Mouse (Mus musculus): Measurements from ENCODE around the gene Asb4. TPM values are rescaled to one million over a fixed set of nuclear protein-coding genes. Genes with fewer than 3 reads are reported as not detected.

Gene Asb4
- polyA plus RNA-seq, 1 experiment, result 1.1 TPM

DNA sequence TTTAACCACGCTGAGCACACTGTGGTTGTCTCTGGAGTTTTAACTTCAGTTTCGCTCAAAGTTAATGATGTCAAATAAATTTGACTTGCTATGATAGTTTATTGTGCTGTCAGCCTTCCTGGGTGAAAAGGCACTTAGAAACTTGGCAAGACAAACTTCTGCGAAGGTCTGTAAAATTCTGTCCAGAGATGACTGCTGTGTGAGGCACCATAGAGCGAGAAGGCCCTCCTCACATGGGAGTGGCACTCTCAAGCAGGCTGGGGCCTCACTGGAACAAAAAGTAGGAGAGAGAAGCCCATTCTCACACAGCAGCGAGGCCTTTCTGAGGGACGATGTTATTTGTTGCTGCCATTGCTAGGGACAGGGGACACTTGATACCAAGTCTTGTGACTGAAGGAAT is 58.0 kb downstream of the Asb4 start:
- Histone ChIP-seq H3K27ac (ENCODE audit: insufficient read depth, low read depth, low read length) (no peak overlapping the region), H3K4me3 (ENCODE audit: insufficient read depth, low read length) (no peak overlapping the region), H3K4me1 (ENCODE audit: control insufficient read depth, insufficient read depth, low read length) (peaks cover 6% of the 10 kb centered on the region; the same call in 1 of the 2 replicates)
- no peak for TF ChIP-seq CTCF (IDR thresholded peaks at IDR 0.05; ENCODE audit: low read depth, low read length)

DNA sequence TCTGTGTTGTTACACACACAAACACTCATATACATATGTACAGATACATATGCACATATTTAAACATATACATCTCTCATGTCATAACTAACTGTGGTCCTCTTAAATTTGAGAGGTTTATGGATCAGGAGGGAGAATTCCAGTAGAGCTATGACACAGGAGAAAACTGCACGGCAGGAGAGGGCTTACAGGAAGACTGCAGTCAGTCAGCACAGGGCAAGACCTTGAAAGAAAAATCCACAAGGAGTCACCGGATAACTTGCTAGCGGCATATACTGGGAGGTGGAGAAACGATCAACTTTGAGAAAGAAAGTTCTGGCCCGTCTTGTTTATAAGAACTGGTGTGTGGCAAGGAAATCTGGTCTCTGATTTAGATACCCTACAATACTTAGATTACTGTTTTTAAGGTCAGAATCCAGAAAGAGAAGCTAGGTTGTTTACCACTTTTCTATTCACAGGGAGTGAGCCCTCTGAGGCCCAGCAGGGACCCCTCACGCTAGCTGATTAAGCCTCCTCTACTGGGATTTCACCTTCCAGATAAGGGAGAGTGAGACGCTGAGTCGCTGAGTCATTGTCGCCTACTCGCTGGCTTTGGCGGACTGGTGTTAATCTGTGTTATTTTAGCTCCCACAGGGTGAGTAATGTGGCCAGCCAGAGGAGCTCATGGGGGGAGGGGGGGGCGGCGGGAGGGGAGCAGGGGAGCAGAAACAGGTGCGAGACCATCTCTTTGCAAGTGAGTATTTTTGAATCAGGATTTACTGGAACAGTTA is 59.3 kb downstream of the Asb4 start:
- Histone ChIP-seq H3K27ac (ENCODE audit: insufficient read depth, low read depth, low read length) (no peak overlapping the region), H3K4me3 (ENCODE audit: insufficient read depth, low read length) (no peak overlapping the region), H3K4me1 (ENCODE audit: control insufficient read depth, insufficient read depth, low read length) (peaks cover 6% of the 10 kb centered on the region; the same call in 1 of the 2 replicates)
- TF ChIP-seq POLR2A (IDR thresholded peaks at IDR 0.05; ENCODE audit: borderline replicate concordance, low read depth, low read length), result no peak
- TF ChIP-seq CTCF (IDR thresholded peaks at IDR 0.05; ENCODE audit: low read depth, low read length), result no peak

DNA sequence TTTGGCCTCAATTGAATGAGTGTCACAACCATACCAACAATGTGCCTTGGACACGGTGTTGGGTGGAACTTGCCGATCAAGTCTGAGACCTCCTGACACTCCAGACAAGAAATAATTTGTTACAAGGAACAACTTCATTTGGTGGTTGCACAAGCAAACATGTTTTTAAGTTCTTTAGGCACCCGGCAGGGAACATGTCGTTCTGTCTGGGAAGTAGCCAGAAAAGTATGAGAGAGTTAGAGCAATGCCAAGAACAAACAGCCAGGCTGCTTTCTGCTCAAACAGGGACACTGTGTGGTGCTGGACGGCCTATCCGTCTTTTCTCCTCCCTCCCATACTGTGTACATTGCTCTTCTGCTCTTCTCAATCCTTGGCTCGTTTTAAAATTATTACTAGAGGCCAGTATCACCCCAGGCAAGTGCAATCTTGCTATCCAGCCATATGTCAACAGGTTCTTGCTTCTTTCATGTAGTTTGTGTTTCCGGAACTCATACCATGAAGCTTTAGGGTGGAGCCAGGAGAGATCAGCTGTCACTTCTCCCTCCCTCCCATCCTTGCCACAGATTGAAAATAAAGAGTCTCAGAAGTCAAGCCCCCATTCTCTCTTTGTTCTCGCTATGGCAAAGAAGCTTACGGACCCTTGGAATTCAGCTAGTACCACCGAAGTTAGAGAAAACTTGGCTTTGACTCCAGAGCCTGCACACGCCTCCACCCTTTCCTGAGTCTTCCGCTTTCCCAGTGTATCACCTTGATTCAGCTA is 60.1 kb downstream of the Asb4 start:
- TF ChIP-seq CTCF (IDR thresholded peaks at IDR 0.05; ENCODE audit: low read depth, low read length) (no peak), POLR2A (IDR thresholded peaks at IDR 0.05; ENCODE audit: borderline replicate concordance, low read depth, low read length) (no peak)
- H3K4me1 ChIP-seq (ENCODE audit: control insufficient read depth, insufficient read depth, low read length), result peaks cover 6% of the 10 kb centered on the region; the same call in 1 of the 2 replicates
- no peak overlapping the region for H3K27ac ChIP-seq (ENCODE audit: insufficient read depth, low read depth, low read length)
- H3K4me3 ChIP-seq (ENCODE audit: insufficient read depth, low read length), result no peak overlapping the region

DNA sequence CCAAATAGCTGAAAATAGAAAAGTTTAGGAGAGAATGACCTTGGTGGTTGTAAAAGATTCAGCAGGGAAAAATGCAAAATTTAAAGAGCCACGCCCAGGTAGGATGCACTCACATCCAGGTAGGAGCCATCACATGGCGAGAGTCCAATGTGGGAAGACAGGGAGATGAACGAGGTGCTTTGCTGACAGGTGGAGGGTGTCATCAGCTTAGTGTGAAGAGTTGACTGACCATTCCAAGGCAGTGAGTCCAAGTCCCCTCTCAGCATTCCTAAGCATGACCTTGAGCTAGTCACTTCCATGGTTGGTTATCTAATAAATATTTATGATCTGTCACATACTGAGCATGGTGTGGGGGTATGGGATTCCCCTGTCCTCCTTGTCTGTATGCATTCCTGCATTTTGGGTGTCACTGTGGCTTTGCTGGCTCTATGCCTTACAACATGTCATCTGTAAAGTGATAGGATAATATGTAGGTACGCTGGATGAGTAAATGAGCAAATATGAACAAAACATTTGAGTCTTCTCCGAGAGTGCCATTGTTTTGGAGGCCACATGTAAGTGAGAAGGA is 61.2 kb downstream of the Asb4 start:
- TF ChIP-seq POLR2A (IDR thresholded peaks at IDR 0.05; ENCODE audit: borderline replicate concordance, low read depth, low read length) (no peak), CTCF (IDR thresholded peaks at IDR 0.05; ENCODE audit: low read depth, low read length) (no peak)
- Histone ChIP-seq H3K27ac (ENCODE audit: insufficient read depth, low read depth, low read length) (no peak overlapping the region), H3K4me3 (ENCODE audit: insufficient read depth, low read length) (no peak overlapping the region), H3K4me1 (ENCODE audit: control insufficient read depth, insufficient read depth, low read length) (peaks cover 6% of the 10 kb centered on the region; the same call in 1 of the 2 replicates)

DNA sequence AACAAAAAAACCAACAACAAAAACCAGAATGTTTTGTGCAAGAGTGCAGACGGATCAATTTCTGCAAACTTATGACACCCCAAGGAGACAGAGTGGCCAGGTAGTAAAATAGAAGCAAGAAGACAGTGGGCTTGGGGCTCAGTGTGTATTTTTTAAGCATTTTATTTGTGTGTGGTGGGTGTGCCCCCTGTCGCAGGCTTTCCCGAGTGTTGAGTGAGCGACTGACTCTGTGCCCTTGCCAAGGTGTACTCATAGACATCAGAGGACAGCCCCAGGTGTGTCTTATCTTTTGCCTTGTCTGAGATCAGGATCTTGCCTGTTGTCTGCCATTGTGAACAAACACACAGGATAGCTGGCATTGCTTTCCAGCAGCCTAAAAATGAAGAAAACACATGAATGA is 63.8 kb downstream of the Asb4 start:
- Histone ChIP-seq H3K4me1 (ENCODE audit: control insufficient read depth, insufficient read depth, low read length) (peaks cover 6% of the 10 kb centered on the region; the same call in 1 of the 2 replicates), H3K4me3 (ENCODE audit: insufficient read depth, low read length) (no peak overlapping the region), H3K27ac (ENCODE audit: insufficient read depth, low read depth, low read length) (no peak overlapping the region)
- TF ChIP-seq POLR2A (IDR thresholded peaks at IDR 0.05; ENCODE audit: borderline replicate concordance, low read depth, low read length) (no peak), CTCF (IDR thresholded peaks at IDR 0.05; ENCODE audit: low read depth, low read length) (no peak)

DNA sequence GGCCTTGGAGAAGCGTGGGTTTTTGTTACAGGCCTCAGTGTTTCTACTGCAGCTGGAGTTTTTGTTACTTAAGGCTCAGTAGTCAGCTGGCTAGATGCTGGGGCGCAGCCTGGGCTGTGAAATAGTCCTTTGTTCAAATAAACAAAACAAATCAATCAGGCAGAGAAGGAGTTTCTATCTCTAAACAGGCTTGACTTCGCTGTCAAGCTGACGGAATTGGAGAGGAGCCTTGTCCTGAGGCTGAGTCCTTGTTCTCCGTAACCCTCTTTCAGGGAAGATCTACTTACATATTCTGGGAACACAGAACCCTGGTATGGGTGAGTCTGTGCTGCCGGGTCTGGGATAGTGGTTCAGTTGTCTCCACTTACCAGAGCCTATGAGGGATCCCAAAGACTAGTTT is 64.4 kb downstream of the Asb4 start:
- H3K27ac ChIP-seq (ENCODE audit: insufficient read depth, low read depth, low read length), result no peak overlapping the region
- TF ChIP-seq CTCF (IDR thresholded peaks at IDR 0.05; ENCODE audit: low read depth, low read length), result no peak
- TF ChIP-seq POLR2A (IDR thresholded peaks at IDR 0.05; ENCODE audit: borderline replicate concordance, low read depth, low read length), result no peak
- H3K4me1 ChIP-seq (ENCODE audit: control insufficient read depth, insufficient read depth, low read length), result peaks cover 3% of the 10 kb centered on the region; the same call in 1 of the 2 replicates
- H3K4me3 ChIP-seq (ENCODE audit: insufficient read depth, low read length), result no peak overlapping the region

DNA sequence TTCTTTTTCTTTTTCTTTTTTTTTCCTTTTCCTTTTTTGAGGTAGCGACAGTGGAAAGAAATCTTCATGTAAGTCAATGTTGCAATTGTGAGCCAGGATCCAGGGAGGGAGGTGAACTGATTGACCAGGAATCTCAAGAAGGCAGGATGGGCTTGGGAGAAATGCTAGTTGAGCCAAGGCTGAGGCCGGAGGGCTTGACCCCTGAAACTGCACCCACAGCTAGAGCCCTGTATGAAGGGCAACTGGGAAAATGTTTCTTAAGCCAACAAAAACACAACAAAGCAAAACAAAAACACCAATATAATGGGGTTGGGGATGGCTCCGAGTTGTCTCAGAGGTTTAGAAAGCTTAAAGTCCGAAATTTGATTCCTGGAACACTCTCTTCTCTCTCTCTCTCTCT is 65.2 kb downstream of the Asb4 start:
- Histone ChIP-seq H3K4me1 (ENCODE audit: control insufficient read depth, insufficient read depth, low read length) (no peaks in the 10 kb centered on the region), H3K4me3 (ENCODE audit: insufficient read depth, low read length) (no peak overlapping the region), H3K27ac (ENCODE audit: insufficient read depth, low read depth, low read length) (no peak overlapping the region)
- no peak for TF ChIP-seq POLR2A (IDR thresholded peaks at IDR 0.05; ENCODE audit: borderline replicate concordance, low read depth, low read length)
- TF ChIP-seq CTCF (IDR thresholded peaks at IDR 0.05; ENCODE audit: low read depth, low read length), result no peak

DNA sequence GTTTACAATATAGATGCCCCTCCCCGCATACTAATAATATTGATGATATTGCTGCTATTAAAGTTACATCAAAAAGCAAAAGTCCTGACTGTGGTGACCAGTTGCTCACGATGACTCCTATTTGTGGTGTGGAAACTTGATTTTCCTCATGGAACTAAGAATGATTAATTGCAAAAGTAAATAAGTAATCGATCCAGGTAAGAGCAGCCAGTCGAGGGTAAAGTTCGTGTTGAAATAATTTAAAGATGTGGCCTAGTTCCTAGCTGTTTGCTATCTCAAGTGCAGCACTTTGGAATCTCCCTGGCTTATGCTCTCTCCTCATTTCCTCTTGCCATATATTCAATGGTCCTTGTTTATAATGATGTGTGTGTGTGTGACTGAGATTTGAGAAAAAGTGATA is 66.7 kb downstream of the Asb4 start:
- no peak overlapping the region for H3K27ac ChIP-seq (ENCODE audit: insufficient read depth, low read depth, low read length)
- H3K4me3 ChIP-seq (ENCODE audit: insufficient read depth, low read length), result no peak overlapping the region
- TF ChIP-seq POLR2A (IDR thresholded peaks at IDR 0.05; ENCODE audit: borderline replicate concordance, low read depth, low read length) (no peak), CTCF (IDR thresholded peaks at IDR 0.05; ENCODE audit: low read depth, low read length) (no peak)
- no peaks in the 10 kb centered on the region for H3K4me1 ChIP-seq (ENCODE audit: control insufficient read depth, insufficient read depth, low read length)

DNA sequence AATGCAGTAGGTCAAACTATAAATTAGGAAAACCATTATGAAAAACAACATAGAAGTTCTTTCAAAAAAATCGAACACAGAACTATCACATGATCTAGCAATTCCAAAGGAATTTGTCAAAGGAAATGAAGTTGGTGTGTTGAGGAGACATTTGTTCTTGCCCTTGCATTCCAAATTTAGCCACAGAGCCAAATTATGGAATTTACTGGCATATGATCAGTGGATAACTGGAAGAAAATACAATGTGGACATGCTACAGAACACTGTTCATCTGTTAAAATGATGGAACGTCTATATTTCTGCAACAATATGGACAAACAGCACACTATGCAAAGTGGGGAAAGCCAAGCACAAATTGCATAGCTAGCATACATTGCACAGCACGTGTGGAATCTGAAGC is 72.7 kb downstream of the Asb4 start:
- Histone ChIP-seq H3K4me1 (ENCODE audit: control insufficient read depth, insufficient read depth, low read length) (no peaks in the 10 kb centered on the region), H3K27ac (ENCODE audit: insufficient read depth, low read depth, low read length) (no peak overlapping the region), H3K4me3 (ENCODE audit: insufficient read depth, low read length) (no peak overlapping the region)
- TF ChIP-seq CTCF (IDR thresholded peaks at IDR 0.05; ENCODE audit: low read depth, low read length) (no peak), POLR2A (IDR thresholded peaks at IDR 0.05; ENCODE audit: borderline replicate concordance, low read depth, low read length) (no peak)
